Mouse (Mus musculus): ENCODE measurements around the gene Gstp3.
"Not testable (repeated sequence)": the region's sequence is repeated elsewhere in the genome, so short reads cannot be mapped to it uniquely, and the experiment has no call there.

Gene Gstp3

DNA sequence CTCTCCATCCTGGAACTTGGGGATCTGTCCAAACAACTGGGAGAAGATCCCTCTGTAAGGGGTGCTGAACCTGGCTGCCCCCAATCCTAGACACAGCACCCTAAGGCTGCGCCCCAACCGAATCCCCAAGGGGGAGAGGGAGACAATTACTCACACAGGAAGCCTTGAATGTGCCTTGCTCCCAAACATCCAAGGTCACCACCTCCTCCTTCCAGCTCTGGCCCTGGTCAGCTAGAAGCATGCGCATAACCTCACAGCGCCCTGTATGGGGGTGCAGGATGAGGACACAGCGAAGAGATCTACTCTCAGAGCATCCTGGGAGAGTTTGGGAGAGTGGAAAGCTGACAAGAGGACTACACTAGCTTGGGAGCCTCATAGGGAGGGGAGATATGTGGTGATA lies 788 bp downstream of the Gstp3 start:
- DNase-seq: no peak

DNA sequence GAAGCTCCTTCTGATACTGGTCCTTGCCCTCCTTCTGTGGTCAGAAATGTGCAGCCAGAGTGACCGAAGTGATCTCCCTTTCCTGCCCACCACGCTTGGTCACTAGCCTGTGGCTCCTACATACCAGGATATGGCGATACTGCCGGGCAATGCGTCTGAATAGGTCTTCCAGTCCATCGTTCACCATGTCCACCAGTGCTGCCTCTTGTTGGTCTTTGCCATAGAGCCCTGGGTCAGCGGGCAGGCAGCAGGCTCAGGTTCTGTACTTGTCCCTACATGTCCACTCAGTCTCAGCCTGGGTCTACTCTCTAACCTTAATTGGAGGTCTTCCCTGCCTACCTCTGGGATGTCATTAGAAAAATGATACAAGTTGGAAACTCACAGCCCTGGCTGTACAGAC lies 1.4 kb downstream of the Gstp3 start:
- DNase-seq: no peak

DNA sequence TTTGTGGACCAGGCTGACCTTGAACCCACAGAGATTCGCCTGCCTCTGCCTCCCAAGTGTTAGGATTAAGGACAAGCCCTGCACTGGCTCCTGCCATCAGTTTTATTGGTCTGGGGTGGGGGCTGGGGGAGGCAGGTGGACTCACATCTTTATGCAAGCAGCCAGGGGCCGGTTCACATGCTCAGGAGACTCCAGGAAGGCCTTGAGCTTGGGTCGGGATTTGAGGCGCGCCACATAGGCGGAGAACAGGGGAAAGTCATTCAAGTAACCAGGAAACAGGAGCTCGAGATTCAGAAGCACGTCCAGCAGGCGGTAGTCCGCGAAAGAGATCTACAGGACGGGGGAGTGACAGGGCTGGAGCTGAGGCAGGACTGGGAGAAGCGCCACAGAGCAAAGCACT lies 2.0 kb downstream of the Gstp3 start:
- DNase-seq: no peak

DNA sequence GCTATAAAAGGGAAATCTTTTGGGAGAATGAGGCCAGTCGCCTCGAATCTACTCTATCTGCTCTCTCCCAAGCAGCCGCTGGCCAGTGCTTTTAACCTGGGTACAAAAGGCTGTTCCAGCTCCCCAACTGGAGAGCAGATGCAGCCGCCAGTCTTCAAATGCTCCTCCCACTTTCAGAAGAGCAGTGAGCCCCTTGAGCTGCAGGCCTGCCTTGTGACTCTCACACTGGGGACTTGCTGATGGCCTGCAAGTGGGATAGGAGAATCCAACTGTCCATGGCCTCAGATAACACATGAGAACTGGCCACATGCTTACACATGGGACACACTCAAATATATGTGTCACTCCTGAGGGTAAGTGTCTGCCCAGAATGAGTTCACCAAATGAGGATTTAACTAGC lies 2.6 kb downstream of the Gstp3 start:
- DNase-seq: no peak

DNA sequence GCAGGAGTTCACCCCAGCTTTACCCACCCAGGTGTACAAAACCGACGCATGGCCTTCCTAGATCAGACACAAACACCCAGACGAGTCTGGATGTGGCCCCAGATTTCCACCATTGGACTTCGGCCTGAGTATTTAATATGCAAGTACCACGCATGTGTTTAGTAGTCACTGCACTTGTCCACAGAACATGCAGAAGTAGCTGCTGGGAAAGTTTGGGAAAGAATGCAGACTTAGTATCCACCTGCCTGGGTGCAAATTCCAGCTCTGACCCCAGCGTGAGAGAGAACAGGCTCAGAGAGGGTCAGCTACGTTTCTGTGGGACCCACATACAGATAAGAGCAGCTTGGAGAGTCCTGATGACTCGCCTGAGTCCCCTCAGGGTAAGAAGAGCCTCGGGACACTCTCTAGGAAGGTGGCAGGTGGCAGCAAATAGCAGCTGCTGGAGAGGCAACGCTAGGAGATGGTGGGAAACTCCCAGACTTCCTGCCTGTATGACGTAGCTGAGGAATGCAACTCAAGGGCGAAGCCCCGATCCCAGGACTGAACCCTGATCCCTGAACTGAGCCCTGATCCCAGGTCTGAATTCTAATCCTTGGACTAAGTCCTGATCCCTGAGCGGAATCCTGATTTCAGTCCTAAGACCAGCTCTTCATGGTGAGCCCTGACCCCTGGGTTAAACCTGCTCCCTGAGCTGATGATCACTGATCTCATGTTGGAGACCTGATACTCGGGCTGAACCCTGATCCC lies 3.2 kb downstream of the Gstp3 start:
- DNase-seq: no peak

DNA sequence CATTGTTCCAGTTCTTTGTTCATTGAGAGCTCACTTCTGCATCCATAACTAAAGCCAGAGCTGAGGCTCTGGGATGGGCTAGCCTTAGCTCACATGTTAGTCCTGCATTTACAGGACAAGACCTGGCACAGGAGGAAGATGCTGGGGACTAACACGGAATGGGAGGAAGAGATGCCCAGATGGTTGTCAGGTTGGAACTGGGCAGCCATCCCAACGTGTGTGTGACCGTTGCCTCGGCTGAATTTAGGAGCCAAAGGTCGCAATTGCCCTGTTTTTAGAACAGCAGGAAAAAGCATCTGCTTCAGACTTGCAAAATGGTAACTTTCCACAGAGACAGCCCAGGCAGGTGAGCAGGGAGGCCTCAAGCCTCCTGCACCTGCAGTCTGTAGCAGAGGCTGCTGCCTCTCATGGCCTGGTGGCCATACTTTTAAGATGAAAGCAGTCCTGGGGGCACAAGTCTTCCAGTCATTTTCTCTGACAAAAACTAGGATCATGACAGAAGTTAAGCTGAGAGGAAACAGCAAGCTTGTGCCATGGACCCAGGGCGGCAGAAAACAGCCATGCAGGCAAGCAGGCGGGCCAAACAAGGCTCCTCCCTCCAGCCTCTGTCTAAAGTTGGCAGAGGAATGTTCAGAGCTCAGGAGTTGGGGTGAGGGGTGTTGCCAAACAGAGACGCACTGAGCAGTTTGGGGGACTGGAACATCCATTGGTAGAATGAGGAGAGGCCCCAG lies 4.0 kb downstream of the Gstp3 start:
- DNase-seq: no peak

DNA sequence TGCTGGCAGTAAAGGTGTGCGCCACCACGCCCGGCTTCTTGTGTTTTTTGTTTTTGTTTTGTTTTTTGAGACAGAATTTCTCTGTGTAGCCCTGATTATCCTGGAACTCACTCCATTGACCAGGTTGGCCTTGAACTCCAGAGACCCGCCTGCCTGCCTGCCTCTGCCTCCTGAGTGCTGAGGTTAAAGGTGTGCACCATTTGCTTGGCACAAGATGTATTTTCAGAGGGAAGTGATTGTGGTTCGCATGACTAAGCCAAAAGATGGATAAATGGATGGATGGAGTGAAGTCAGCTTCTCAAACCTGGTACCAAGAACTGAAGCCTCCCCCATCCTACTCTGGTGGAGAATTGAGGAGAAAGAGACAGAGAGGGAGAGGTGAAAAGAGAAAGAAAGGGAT lies 4.8 kb downstream of the Gstp3 start:
- no peak for DNase-seq

DNA sequence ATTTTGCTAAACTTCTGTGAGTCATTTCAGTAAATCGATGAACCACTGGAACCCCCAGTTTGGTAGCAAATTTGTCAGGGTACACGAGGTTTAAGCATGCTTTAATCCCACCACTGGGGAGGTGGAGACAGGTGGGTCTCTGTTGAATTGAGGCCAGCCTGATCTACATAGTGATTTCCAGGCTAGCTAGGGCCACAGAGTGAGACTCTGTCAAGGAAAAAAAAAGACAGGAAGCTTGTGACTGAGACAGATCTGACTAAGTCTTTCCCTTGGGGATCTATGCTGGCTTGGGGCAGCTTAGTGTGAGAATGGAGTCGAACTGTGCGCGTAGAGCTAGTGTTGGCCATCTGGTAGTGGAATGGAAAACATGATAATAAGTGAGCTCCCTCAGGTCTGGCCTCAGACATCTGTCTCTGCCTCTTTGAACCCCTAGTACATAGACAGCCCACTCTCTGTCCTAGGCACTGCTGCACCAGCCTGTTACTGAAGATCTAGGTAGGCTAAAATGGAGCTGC lies 6.8 kb downstream of the Gstp3 start:
- DNase-seq: no peak

DNA sequence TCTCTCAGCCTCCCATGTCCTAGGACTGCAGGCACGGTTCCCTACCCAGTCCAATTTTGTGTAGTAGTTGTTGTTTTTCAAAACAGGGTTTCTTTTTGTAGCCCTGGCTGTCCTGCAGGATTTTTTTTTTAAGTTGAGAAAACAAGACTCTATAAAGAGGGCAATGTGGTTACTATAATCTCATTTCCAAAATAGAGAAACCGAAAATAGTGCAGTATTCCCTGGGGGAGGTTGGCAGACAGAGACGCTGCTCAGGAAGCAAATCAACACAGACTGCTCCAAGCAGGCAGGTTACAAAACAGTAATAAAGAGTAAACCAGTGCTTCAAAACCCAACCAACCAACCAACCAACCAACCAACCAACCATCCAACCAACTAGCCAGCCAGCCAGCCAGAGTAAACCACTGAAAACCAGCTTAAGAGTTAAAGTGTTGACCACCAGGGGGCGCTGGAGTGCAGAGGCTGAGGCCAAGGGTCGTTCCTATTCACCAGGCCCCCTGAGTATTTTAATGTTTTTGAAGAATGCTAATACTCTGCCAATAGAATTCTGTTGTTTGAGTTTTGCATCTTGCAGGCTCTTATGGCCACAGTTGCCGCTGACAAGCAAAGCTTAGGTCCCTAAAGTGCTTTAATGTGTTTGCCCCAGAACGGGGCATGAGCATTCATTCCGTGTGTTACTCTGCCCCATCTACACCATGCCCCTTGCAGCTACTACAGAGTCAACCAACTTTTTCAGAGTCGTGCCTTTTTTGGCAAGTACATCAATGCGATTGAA lies 7.4 kb downstream of the Gstp3 start:
- peak; percentile 93 for DNase-seq

DNA sequence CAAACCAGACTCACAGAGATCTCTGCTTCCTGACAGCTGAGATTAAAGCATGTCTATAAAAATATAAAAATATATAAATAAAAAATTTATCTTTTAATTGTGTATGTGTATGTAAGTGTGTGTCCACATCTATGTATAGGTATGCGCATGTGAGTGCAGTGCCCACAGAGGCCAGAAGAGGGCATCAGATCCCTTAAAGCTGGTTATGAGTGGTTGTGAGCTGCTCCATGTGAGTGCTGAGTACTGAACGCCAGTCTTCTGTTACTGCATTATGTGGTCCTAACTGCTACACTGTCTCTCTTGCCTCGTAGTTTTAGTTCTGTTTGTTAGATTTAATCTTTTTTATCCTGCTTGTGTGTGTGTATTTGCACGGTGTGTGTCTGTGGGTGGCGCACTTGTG lies 8.4 kb downstream of the Gstp3 start:
- DNase-seq: peak; percentile 52

DNA sequence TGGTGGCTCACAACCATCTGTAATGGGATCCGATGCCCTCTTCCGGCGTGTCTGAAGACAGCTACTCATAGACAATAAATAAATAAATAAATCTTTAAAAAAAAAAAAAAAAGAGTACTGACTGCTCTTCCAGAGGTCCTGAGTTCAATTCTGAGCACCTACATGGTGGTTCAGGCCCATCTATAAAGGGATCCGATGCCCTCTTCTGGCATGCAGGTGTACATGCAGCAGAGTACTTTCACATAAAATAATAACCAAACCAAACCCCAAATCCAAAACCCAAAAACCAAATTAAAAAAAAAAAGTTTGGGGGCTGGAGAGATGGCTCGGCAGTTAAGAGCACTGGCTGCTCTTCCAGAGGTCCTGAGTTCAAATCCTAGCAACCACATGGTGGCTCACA lies 10.3 kb downstream of the Gstp3 start:
- not testable (repeated sequence) for DNase-seq

DNA sequence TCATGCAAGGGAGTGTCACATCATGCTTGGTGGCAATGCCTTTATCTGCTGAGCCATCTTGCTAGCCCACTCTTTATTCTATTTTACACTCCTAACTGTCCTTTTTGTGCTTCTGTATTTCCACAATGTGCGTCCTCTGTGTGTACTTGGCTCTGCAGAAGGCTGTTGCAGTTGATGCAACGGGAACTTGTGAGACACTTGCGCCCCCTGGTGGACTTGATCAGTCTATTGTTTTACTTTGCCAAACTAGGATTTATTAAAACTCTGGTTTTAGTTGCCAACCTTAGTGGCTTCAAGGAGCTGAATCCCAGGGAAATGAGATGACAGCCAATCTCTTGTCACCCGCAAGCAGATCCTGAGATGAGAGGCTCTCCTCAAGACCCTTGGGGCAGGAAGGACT lies 11.5 kb downstream of the Gstp3 start:
- peak; percentile 94 for DNase-seq

DNA sequence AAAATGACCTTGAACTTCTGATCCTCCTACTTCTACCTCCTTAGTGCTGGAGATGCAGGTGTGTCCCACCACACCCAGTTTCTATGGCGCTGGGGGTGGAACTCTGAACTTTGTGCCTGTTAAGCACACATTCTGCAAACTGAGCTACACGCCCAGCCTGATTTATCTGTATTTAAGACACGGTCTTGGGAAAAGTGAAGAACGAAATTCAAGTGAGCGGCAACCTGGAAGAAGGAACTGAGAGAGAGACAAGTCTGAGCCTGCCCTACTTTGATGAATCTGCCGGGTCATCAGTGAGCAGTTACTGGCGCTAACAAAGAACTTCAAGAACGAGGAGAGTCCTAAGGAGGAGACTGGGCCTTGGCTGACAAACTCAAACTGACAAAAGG lies 12.5 kb downstream of the Gstp3 start:
- no peak for DNase-seq

DNA sequence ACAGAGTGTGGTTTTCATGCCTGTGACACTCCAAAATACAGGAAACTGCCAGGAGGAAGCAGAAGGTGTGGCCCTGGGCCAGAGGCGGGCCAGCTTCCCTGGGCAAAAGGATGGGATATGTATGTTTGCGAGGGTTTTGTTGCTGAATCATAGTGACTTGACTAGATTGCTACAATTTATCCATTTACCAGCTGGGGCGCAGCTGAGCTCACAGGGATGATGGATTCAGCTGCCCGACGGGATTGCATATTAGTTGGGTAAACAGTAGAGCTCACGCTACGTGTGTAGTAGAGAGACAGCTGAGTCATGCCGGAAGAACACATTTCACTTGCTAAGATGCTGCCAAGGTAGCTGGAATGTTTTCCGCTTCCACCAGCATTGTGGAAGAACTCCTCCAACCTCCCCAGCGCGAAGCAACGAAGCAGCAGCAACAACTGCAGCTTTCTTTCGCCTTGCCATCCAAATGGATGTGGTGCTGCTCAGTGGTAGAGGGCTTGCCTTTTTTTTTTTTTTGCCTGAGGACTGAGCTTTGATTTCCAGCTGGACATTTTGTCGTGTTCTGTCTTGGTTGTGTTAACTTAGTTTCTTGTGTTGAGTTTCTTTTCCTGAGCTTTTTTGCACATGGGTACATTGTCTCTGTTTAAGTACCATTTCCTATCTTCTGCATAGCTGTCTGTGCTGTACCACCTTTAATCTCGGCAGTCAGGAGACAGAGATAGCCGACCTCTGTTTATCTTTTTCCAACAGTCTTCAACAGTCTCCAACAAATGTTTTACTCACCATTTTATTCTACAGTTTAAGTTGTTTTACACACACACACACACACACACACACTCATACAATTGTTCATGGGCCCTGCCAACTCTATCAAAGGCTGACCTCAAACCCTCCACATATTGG lies 13.2 kb downstream of the Gstp3 start, which contains the start of gene Gstp2:
Gene Gstp2 (minus strand): TSS at position 58 of the 900 bp plus-strand sequence.
- DNase-seq: no peak

DNA sequence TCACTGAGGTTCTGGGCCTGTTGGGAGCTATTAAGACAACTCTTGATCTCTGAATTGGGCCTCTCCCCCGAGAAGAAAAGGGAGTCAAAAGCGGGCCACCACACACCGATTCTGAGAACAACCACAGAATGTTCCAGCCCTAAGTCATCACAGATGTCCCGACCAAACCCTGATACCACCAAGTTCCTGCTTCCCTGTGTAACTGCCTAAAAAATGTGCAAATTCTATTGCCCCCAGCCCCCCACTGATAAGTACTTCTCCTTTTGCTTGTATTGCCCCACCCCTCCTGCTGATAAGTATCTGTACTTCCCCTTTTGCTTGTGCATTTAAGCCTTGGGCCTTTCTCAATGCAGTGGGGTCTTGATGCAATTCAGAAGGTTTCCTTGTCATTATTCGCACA lies 15.3 kb downstream of the Gstp3 start:
- not testable (repeated sequence) for DNase-seq

DNA sequence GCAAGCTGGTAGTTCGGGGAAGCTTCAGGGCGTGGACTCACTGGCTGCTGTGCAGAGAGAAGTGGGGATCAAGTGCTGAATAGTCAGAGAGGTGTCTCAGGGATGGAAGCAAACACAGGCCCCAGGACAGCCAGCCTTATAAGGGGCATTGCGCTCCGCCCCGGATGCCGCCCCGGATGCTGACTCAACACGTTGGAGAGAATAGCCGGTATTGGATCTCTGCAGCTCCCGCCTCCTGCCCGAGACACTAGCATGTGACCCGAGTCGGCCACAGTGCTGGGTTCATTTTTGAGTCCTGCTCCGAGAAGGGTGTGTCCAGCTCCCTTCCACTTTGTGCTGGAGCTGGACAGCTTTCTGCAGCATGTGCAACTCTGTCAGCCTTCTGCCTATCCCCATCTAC lies 17.2 kb downstream of the Gstp3 start:
- no peak for DNase-seq

DNA sequence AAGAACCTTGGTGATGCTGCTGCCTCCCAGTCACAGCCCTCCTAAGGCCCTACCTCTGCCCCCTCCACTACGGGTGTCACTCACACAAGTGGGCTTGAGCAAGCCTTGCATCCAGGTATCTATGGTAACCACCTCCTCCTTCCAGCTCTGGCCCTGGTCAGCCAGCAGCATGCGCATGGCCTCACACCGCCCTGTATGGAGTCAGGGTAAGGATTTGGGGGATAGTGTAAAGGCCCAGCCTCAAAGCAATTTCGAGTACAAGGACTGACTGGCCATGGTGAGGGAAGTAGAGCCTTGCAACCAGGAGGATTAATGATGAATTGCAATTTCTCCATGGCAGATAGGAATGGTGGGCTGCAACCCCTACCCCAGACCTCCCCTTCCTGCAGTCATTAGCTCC lies 17.9 kb downstream of the Gstp3 start:
- DNase-seq: not testable (repeated sequence)

DNA sequence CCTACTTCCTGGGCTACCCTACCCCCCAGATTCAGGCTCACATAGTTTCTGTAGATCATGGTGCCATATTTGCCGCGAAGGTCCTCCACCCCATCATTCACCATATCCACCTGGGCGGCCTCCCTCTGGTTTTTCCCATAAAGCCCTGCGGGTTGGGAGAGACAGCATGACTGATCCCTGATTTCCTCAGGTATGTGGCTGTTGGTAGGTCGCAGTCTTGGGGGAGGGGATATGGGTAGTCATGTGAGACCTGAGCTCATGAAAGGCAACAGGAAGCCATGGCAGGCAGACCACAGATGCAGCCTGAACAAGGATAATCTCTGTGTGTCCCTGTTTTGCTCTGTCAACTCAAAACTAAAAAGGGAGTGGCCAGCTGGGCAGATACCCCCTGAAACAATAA lies 18.4 kb downstream of the Gstp3 start:
- DNase-seq: not testable (repeated sequence)

DNA sequence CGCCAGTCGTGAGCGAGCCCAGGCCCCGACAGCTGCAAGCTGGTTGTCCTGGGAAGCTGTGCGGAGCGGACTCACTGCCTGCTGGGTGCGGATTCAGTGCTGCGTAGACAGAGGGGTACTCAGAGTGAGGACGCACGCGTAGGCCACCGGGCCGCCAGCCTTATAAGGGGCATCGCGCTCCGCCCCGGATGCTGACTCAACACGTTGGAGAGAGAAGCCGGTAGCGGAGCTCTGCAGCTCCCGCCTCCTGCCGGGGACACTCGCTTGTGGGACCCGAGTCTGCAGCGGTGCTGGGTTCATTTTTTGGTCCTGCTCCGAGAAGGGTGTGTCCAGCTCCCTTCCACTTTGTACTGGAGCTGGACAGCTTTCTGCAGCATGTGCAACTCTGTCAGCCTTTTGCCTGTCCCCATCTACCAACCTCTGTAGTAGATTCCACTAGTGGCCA lies 21.6 kb downstream of the Gstp3 start, which contains the start of gene Gstp1:
Gene Gstp1 (minus strand): TSS at position 198 of the 445 bp plus-strand sequence.
- DNase-seq: peak; percentile 91

DNA sequence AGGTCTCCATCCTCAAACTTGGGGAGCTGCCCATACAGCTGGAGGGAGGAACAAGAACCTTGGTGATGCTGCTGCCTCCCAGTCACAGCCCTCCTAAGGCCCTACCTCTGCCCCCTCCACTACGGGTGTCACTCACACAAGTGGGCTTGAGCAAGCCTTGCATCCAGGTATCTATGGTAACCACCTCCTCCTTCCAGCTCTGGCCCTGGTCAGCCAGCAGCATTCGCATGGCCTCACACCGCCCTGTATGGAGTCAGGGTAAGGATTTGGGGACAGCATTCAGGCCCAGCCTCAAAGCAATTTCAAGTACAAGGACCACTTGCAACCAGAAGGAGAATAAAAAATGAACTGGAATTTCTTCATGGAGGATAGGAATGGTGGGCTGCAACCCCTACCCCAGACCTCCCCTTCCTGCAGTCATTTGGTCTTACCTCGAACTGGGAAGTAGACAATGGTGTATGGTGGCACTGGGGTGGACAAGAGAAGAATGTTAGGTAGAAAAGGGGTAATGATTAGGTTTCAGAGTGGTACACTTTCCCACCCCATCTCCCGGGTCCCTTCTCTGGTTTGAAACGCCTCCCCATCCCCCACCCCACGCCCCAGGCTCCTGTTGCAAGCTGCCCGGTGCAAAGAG lies 22.1 kb downstream of the Gstp3 start:
- DNase-seq: not testable (repeated sequence)

DNA sequence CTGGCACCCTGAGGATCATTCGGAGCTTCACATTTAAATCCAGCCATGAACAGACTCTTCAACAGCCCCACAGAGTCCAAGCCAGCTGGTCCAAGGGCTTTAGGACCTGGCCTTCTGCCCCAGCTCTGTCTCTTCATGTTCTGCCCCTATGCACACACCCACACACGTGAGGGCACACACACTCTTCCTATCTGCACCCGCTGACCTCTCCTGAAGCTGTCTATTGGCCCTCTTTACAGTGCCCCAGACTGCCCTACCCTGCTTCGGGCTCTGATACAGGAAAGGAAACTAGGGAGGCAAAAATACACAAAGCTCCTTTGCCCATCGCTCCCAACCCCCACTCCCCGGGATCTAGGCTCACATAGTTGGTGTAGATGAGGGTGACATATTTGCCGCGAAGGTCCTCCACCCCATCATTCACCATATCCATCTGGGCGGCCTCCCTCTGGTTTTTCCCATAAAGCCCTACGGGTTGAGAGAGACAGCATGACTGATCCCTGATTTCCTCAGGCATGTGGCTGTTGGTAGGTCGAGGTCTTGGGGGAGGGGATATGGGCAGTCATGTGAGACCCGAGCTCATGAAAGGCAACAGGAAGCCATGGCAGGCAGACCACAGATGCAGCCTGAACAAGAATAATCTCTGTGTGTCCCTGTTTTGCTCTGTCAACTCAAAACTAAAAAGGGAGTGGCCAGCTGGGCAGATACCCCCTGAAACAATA lies 22.9 kb downstream of the Gstp3 start:
- DNase-seq: no peak

Data from thymus, postnatal 4 days (tissue).